Mouse (Mus musculus) olfactory bulb, adult 2 months (tissue): Measurements from ENCODE around the gene Bmpr1b.

Experiments used
- CTCF ChIP-seq: fragments of 200-500 bp; IDR thresholded peaks from 2 replicates; pipeline ENCODE4 v1.5.1; 2012; ENCODE audit warnings: low read depth, mild to moderate bottlenecking, low read length, moderate library complexity; ENCODE audit not compliant: insufficient read depth
- POLR2A ChIP-seq: fragments of 200-500 bp; IDR thresholded peaks from 2 replicates; pipeline ENCODE4 v1.6.1; 2012; ENCODE audit warnings: mild to moderate bottlenecking, low read depth, low read length, moderate library complexity; ENCODE audit not compliant: insufficient read depth

DNA sequence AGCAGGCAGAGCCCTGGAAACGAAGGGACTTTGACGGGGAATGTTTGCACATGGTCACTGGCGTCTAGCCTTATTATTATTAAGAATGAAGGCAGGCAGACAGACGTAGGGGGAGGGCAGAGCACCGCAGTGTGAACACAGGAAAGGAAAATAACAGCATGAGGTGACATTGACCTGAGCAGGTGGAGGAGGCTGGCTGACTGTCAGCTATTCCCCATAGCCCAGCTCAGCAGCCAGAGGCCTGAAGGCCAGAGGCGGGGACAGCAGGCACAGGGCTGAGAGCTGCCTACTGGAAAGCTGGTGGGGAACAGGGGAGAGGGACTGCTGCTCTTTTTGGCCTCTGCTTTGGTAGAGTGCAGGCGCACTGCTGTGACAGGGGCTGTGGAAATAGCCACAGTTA is 358.3 kb downstream of the Bmpr1b start:
- TF ChIP-seq CTCF (no peak), POLR2A (no peak)
